Mouse (Mus musculus): ENCODE results near the gene Flt3l.
"Not testable (repeated sequence)": the region's sequence is repeated elsewhere in the genome, so short reads cannot be mapped to it uniquely, and the experiment has no call there.

Gene Flt3l

DNA sequence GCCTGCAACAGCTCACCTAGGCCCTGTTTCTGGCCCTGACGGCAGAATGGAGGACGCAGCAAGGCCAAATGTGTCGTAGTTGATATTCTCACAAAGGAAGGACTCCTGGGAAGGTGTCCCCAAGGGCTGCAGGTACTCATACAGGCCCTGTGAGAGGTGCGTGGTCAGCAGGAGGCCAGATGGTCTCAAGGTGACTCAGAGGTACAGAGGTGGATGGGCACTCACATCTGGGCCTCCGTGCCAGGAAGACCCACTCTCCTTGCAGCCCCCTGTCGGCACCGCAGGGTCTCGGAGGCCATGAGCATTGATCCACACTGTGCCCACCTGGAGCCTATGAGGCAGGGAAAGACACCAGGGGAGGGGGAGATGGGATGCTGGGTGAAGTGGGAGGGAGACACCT lies 9.2 kb upstream of the Flt3l start:
- DNase-seq (ENCODE audit: extremely low read depth, low read depth, low spot score), result no peak

DNA sequence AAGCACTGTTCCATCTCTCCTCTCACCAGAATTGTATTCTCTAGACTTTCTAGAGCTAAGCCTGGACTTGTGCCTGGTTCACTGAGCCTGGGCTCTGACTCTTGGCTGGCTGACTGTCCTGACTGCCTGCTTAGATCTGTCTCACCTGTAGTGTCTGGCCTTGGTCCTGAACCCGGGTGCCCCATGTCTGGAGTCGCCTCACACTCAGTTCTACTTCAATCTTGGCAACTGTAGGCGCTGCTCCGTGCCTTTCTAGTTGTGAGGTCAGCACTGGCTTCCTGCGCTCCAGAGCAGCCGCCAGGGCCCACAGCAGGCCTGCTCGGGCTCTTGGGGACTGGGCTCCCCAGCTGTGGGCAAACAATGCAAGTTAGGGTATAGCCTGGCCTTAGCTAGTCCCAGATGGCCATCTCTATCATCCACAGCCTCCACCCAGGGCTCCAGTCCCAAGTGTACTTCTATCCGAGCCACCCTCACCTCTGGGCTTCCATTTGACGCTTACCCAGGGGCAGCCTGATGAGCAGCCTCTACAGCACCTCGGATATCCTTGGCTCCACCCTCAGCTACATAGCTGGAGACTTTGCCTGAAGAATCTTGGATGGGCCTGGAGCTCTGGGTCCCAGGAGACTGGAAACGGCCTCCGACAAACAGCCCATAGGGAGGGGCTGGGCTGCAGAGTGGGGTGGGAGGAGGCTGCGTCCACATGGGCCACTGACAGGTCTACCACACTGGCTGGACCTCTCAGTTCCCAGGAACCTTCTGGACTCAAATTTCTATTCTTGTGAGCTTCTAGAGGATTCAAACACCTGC lies 8.3 kb upstream of the Flt3l start:
- DNase-seq (ENCODE audit: extremely low read depth, low read depth, low spot score), result no peak

DNA sequence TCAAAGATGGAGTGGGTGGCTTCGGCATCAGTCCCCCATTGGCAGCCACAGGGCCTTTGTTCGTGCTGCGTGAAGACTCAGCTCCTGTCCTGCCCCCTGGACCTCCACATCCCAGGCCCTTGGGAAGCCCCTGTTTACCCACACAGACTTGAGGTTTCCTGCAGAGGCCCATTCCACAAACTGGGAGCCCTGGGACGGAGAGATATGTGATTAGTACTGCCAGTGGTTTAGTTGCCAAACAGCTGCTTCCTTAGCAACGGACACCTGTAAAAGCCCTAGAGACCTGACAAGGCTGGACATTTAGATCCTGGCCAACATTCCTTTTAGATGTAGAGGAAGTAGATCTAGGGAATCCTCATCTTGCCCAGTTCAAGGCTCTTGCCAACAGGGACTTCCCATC lies 5.7 kb upstream of the Flt3l start:
- DNase-seq (ENCODE audit: extremely low read depth, low read depth, low spot score), result no peak

DNA sequence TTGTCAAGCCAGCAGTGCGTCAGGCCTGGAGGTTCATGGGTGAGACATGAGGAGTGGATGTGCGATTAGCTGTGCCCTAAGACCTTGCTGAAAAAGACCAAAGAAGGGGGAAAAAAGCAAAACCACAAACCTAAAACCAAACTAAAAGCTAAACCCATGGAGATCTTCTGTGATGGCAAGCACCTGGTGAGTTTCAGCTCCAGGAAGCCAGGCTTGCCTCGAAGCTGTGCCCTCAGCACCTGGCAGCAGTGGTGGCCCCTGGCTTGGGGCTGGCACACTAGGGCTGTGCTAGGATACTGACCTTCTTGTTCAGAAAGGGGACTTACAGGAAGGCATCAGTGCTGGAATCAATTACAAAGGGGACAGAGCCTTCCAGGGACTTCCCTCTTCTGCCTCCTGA lies 5.1 kb upstream of the Flt3l start:
- no peak for DNase-seq (ENCODE audit: extremely low read depth, low read depth, low spot score)

DNA sequence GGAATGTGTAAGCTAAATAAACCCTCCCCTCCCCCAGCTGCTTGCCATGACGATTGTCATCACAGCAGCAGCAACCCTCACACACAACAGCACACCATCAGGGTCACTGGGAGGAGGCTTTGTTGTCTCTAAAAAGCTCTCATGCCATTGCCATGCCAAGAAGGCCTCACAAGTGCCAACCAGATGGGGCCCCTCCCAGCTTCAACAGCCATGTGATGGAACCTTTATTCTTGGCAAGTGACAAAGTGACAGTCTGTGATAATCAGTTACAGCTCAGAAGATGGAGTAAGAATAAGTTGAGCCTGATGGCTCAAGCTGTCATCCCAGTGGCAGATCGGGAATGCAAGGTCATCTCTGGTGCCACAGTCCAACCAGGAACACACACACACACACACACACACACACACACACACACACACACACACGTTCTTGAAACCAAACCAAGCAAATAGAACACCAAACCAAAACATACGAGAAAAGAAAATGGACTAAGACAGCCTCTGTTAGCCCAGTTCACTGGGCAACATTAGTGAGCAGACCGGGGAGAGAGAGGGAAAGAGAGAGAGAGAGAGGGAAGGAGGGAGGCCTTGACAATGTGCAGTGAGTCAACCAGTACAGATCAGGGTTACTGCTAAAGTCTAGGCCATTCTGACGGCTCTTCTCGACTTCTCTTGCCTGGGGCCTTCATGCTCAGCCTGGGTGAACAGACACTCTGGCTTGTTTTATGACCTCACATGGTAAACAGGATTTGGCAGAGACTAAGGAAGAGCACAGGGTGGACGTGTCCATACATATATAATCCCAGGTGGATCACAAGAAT lies 3.9 kb upstream of the Flt3l start:
- DNase-seq (ENCODE audit: extremely low read depth, low read depth, low spot score), result peak; percentile 72

DNA sequence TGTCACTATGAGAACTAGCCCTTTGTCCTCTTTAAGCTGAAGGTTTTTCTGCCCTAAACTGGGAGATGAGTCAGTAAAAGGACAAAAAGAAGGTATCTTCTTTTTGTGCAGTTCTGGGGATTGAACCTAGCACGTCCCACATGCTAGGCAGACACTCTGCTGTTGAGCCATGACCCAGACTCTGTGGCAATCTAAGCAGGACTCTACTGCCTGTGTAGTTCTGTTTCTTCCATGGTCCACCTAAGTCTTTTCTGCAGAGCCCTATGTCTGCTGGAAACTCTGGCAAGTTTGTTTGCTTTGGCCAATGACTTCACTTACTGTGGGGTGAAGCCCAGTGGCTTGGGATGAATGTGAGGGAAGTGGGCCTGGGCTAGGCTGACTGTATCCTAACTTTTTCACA lies 2.2 kb upstream of the Flt3l start:
- DNase-seq (ENCODE audit: extremely low read depth, low read depth, low spot score), result no peak

DNA sequence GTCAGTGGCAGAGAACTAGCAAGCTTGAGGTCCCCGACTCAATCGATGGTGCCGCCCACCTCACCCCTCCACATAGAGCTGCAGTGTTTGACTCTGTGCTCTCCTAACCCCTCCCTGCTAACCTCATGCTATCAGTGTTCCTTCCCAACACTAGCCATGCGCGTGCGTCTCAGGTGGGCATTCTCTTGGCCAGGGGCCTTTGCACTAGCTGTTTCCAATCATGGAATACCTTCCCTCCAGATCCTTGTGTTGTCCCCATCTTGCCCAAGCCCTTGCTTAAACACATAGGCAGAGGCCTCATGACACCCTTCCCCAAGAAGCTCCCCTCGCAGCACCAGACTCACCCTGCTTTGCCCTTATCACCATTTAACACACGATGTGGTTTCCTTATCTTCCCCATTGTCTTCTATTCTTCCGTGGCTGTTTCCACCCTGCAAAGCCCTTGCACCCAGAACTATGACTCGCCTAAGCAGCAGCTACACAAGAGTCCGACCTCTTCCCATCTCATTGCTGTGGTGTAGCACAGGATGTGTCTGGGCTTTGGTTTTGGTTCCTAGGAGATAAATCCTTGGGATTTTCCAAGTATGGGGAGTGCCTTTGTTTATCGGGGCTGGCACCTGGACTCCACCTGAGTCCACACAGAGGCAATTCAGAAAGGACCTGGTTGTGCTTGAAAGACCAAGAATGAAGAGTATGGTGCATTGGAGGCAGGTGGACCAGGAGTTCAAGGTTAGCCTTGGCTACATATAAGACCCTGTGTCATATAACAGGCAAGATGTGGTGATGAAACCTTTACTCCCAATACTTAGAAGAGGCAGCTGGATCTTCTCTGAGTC lies 1.2 kb upstream of the Flt3l start:
- DNase-seq (ENCODE audit: extremely low read depth, low read depth, low spot score), result no peak

DNA sequence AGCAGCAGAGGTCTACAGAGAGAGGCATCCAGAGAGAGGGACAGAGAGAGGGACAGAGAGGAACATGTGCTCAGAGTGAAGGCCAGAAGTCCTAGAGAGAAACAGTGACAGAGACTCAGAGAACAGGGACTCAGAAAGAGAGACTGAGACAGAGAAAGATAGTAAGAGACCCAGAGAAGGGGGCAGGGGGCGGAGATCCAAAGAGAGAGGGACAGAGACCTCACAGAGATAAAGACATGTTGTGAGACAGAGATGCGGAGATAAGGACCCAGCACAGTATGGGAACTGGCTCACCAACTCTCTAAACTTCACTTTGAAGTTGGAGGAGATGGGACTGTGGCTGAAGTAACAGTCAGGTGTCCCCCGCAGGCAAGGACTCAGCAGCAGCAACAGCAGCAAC lies 862 bp downstream of the Flt3l start:
- no peak for DNase-seq (ENCODE audit: extremely low read depth, low read depth, low spot score)

DNA sequence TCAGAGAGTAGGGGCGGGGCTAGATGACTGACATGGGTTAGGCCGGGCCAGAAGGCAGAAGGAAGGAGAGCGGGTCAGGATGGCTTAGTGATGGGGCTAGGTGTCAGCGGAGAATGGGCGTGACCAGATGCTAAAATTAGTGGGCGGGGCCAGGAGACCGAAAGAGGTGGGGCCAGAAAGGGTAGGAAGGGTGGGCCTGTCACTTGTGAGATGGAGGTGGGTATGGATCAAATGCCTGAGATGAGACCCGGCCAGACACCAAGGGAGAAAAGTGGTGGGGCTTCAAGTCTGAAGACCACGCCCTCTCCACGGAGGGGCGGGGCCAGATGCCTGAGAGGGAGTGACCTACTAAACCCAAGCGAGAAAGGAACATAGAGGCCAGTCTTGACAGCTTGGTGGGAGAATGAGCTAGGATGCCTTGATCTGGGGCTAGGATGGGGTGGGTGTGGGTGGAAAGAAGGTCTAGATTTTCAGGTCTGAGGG lies 1.6 kb downstream of the Flt3l start:
- no peak for DNase-seq (ENCODE audit: extremely low read depth, low read depth, low spot score)

DNA sequence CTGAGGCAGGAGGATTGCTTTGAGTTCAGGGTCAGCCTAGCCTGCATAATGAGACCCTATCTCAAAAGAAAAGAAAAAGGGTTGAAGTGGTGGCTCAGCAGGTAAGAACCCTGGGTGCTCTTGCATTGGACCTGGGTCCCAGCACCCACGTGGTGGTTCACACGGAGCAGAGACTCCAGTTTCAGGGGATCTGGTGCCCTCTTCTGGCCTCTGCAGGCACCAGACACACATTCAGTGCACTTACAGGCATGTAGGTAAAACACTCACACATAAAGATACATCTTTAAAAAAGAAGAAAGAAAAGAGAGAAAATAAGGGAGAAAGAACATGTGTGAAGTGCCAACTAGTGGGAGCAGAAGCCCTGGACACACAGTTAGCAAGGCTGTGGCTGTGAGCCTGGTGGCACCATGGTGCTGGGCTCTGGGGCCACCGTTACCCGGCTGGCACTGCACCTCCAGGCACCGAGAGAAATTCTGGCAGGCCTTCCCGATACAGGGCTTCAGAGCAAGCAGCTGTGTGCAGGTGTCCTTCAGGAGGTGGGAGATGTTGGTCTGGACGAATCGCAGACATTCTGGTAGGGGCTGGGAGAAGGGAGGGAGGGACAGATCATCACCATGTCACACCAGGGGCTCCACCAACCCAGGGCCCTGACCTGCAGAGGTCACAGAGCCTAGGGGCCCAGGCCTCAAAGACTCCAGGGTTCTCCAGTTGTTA lies 2.6 kb downstream of the Flt3l start:
- DNase-seq (ENCODE audit: extremely low read depth, low read depth, low spot score), result no peak

DNA sequence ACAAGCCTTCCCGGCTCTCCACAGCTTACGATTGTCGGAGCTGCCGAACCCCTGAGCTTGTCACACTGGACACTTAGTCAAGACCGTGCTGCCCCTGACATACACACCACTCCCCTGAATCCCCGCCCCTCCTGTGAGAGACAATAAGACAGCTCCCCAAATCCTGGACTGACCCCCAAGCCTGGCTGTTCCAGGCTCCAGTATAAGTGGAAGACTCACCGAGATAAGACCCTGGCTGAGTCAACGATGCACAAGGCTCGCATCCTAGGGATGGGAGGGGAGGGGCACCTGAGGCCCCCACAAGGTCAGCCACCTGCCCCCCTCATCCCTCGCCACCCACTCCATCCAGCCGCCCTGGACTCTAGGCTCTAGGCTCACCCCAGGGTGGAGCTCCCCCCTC lies 4.4 kb downstream of the Flt3l start:
- no peak for DNase-seq (ENCODE audit: extremely low read depth, low read depth, low spot score)

DNA sequence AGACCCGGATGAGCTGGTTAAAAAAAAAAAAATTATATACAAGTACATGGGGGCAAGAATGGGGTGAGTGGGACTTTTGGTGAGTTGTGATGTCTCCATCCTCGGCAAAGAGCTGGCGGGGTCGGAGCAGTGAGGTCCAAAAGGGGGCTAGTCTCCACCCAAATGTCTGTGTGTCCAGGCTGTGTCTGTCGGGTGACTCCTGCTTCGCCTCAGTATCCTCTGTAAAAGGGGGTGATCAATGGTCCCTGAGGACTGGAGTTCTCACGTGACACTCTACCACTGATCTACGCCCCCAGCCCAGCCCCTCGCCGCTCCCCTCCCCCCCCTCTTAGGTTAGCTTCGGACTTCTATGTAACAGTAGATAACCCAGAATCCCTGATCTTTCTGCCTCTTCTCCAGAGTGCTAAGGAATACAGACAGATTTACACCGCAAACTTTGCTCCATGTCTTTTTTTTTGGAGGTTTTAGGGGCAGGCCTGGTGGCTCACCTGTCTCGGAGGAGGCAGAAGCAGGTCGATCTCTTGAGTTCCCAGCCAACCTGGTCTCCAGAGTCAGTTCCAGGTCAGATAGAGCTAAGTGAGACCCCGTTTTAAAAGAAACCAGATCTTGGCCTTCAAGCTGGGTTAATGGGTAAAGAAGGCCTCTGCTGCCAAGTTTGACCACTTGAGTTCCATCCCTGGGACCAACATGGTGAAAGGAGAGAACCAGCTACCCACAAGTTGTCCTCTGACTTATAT lies 6.3 kb downstream of the Flt3l start:
- no peak for DNase-seq (ENCODE audit: extremely low read depth, low read depth, low spot score)

DNA sequence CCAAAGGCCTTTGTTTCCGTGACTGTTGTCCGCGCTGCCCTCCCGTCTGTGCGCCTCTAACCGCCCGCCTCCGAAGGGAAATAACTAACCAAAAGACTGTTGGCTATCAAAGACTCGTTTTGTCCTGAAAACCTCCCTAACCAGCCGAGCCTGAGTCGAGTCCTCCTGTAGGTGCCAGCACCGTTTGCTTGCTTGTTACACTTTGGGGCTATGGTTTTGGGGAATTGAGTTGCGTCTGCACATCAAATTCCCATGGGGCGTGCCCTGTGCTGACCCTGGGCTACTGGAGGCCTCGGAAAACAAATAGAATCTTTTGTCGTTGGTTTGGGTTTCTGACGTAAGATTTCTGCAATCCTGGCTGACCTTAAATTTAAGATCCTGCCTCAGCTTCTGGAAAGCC lies 6.9 kb downstream of the Flt3l start:
- DNase-seq (ENCODE audit: extremely low read depth, low read depth, low spot score), result no peak

DNA sequence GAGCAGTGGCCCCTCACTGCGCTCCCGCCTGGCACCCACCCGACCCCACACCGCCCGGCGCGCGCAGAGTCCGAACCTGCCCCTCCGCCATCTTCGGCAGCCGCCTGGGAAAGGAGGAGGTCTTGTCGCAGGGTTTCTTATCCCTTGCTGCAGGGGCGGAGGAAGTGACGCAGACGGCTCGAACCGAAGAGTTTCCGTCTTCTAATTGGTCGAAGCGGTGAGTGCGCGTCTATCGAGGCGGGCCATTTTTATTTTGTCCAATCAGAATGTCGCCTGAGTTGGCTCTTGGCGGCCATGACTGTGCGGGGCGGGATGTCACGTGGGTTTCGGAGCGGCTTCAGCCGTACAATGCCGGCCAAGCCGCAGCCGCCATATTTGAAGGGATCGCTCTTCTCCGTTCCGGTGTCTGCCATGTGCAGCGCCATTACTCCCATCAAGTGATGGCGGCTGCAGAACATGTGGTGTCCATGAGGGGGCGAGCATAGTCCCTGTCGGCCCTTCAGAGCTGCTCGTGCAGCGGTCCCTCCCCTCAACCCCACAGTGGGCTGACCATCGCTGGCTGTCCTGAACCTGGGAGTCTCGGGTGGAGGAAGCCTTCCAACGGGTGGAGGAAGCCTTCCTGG lies 7.5 kb downstream of the Flt3l start, which contains the start of gene Rpl13a:
Gene Rpl13a, minus strand, starts transcription at position 138 of the 623 bp plus-strand sequence.
- peak; percentile 90 for DNase-seq (ENCODE audit: extremely low read depth, low read depth, low spot score)

DNA sequence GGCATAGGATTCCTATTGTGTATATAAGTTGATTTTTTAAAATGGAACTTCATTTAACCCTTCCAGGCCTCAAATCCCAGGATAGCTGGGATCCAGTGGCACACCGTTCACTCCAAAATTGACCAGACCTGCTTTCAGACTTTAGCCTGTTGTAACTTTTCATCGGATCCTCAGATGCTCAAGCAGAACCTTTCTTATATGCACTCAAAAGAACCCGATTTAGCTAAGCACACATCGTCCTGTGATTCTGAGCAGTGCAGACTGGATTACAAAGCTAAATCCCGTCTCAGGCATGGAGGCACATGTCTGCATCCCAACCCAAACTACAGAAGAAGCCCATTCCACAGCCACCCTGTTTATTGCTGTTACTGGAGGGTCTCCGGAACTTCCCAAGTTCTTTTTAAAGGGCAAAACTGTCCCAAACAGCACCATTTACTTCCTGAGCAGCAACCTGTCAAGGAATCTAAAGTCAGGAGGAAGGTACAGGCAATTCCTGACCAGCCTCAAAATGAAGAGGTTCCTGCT lies 8.5 kb downstream of the Flt3l start:
- DNase-seq (ENCODE audit: extremely low read depth, low read depth, low spot score), result no peak

DNA sequence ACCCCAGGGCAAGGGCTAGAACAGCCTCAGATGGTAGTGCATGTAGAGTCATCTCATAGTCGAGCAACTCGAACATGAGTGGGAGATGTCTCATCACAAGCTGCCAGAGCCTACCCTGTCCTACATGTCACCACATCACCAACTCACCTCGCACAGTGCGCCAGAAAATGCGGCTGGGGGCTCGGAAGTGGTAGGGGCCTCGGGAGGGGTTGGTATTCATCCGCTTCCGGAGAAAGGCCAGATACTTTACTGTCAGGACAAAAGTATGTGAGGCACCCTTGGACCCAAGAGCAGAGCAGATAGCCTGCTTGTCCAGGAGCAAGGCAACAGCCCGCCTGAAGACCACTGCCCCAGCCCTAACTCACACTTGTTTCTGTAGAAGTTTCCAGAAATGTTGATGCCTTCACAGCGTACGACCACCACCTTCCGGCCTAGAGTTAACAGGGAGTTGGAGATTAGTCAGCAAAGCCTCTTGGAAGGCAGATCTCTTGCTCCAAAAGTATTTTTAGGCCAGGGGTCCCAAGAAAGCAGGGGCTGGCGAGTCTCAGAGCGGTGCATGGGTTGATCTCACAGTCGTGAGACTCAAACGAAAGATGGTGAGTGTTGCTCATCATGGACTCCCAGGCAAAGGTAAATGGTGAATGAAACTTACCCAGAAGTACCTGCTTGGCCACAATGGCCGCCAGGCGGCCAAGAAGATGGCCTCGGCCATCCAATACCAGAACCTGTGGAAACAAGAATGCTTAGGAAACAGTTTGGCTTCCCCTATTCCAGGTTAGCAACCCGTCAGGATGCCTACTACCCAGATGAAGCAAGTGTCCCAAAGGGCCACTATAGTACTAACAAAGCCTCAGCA lies 9.2 kb downstream of the Flt3l start:
- DNase-seq (ENCODE audit: extremely low read depth, low read depth, low spot score), result no peak

DNA sequence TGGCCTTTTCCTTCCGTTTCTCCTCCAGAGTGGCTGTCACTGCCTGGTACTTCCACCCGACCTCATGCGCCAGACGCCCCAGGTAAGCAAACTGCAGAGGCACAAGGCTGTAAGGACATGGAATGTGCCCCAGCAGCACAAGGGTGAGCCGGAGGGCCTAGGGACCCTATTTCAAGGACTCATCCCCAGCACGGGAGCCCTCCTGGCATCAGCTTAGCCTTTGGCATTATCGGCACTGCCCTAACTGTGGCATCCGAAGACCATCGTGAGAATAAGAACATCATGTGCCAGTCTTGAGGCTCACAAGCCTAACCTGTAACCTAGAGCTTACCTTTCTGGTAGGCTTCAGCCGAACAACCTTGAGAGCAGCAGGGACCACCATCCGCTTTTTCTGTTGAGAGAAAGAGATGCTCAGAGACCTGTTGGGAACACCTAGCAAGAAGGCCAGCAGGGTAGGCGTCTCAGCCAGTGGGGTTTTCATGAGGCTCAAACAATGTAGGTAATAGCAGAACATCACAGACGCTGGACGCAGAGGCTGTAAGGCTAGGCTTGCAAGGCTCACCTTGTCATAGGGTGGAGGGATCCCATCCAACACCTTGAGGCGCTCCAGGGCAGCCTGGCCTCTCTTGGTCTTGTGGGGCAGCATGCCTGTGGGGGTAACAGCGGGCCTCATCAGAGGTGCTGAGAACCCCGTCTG lies 9.9 kb downstream of the Flt3l start:
- no peak for DNase-seq (ENCODE audit: extremely low read depth, low read depth, low spot score)

DNA sequence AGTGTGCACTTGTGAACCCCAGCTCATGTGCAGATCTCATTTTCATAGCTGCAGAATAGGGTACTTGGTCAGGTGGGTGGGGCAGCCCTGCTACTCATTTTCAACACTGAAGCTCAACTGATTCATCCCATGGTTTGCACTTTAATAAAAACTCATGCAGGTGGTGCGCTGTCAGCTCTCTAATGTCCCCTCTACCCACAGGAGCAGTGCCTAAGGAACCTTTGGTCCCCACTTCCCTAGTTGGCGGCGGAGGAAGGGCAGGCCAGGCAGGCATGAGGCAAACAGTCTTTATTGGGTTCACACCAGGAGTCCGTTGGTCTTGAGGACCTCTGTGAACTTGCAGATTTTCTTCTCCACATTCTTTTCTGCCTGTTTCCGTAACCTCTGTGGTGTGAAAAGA lies 10.6 kb downstream of the Flt3l start:
- not testable (repeated sequence) for DNase-seq (ENCODE audit: extremely low read depth, low read depth, low spot score)

All from fat pad, adult 2 months (tissue).